Mouse (Mus musculus): ENCODE results near the gene Eif2ak1.

GRCm38 (mm10) chr5:143909417-143910400 is 92.1 kb downstream of the Eif2ak1 start, which contains the start of the genes Aimp2 and Pms2:
- TF ChIP-seq CTCF (IDR thresholded peaks at IDR 0.05; ENCODE audit: low read depth) = no peak
- TF ChIP-seq EP300 (IDR thresholded peaks at IDR 0.05; ENCODE audit: low read depth) = no peak
